Mouse (Mus musculus) effector memory CD4-positive, alpha-beta T cell, adult 7 months (primary cell): ENCODE measurements around the gene Cacng7. TPM values are rescaled to one million over a fixed set of nuclear protein-coding genes. Genes with fewer than 3 reads are reported as not detected.

Source experiments
- polyA plus RNA-seq: library from polyadenylated mRNA; unstranded; fragments of 100-300 nt; shearing (Covaris generic); gene quantifications from one replicate; pipeline ENCODE4 v1.2.1, GENCODE M21; 2017

Cacng7 gene
- not detected for polyA plus RNA-seq

DNA sequence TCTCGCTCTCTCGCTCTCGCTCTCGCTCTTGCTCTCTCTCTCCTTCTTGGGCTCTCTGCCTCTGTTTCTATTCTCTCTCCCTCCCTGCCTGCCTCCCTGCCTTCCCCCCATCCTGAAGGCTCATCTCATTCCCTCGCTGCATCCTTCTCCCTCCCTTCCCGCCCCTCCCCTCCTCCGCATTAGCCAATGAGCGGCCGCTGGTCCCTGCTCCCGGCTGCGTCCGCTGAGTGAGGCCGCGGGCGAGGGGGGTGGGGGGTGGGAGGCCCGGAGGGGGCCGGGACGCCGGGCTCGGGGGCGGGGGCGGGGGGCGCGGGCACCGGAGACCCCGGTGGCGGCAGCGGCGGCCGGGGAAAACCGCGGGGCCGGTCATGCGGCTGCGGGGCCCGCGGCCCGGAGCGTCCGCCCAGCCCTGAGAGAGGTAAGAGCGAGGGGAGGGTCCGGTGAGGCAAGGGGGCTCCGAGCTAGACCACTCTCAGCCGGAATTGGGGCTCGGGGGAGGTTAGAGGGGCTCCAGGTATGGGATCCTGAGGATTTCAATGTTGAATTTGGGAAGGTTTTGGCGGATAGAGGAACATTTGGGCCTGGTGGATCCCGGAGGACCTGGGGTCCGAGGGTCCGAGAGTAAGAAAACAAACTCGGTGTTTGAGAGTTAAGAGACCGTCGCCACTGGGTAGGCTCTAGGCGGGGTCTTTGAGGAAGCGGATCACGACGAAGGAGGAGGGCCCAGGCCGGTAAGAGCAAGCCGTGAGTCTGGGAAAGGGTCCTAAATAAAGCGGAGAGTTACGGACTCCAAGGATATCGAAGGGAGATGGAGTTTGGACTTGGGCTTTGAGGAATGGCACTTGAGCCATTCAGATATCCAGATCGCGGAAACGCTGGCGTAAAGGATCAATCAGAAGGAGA lies at the start of gene Cacng7:
Gene Cacng7 (plus strand): TSS at position 337 of the 903 bp plus-strand sequence.

DNA sequence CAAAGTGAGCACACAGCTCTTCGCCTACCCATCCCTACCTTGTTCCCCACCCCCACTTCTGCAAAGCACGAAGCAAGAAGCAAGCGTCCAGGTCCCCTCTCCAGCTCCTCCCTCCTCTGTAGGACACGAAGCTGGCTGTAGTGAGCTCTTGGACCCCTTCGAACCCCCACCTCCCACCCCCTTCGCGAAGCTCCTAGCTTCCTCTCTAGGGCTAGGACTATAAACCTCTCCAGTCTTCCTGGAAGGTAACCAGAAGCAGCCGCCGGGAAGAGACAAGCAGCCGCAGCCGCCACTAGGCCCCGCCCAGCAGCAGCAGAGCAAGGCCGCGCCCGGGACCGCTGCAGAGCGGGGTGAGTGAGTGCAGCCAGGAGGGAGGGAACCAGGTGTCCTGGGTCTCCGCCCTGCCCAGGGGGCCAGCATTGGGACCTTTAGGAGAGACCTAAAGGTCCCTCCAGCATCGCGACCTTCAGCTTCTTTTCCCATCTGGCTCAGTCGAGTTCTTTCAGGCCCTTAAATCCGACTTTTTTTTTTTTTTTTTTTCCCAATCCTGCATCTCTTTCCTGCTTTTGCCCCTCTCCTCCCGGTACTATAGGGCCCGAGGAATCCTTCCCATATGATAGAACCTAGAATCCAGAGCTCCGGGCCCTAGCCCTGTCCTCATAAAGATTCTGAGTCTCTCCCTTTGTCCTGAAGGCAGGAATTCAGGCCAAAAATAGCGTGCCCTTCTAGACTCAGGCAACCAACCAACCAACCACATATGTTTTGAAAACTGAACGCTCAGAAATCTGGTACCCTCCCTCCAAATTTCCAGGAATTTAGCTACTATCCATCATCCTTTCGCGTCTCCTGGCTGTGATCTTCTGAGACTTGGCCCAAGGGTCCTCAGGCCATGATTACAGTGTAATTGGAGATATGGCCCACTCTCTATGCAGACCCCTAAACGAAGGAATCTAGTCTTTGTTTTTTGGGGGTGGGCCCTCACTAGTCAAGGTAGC lies 43.5 kb upstream of the Cacng7 start, which contains the start of the genes Myadm and Prkcg:
Gene Myadm (plus strand): TSS at position 105 of the 995 bp plus-strand sequence.
Gene Prkcg (plus strand): TSS at position 204 of the 995 bp plus-strand sequence.

DNA sequence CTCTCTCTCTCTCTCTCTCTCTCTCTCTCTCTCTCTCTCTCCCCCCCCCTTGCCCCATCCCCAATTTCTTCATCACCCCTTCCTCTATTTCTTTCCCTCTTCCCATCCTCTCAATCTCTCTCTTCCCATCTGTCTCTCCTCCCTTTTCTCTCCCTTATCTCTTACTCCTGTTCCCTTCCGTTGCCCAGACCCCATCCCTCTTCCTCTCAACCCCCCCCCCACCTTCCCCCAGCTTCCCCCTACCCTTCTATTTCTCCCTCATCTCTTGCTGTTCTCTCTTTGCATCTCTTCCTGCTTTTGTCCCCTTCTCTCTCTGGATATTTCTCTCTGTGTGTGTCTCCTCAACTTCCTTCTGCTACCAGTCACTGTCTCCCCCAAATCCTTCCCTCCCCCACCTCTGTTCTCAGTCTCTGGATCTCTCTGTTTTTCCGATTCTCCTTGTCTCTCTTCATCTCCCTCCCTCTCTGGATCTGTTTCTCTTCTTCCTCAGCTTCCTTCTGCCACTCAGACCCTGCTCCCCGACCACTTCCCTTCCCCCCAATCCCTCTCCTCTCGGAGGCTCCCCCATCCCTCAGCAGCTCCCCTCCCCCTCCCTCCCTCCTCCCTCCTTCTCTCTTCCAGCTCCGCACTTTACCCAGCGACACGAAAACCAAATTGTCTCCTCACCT lies 57.8 kb downstream of the Cacng7 start, which contains the start of gene Cacng8:
Gene Cacng8 (plus strand): TSS at position 271 of the 668 bp plus-strand sequence.

Other genes starting within 250 kb of the Cacng7 start
- 0.26 TPM for gene AU018091, start 163.8 kb upstream of the Cacng7 start, polyA plus RNA-seq
- 0.15 TPM for gene Nlrp12, start 83.2 kb upstream of the Cacng7 start, polyA plus RNA-seq
- gene Myadm, start 43.9 kb upstream of the Cacng7 start, polyA plus RNA-seq = 18.4 TPM
- not detected for gene Prkcg, start 43.8 kb upstream of the Cacng7 start, polyA plus RNA-seq
- 0.52 TPM for gene Cacng8, start 57.7 kb downstream of the Cacng7 start, polyA plus RNA-seq
- gene Cacng6, start 91.2 kb downstream of the Cacng7 start, polyA plus RNA-seq = 0.72 TPM
- gene Tarm1, start 169.7 kb downstream of the Cacng7 start, polyA plus RNA-seq = 0.57 TPM